In the genomic region with DNA sequence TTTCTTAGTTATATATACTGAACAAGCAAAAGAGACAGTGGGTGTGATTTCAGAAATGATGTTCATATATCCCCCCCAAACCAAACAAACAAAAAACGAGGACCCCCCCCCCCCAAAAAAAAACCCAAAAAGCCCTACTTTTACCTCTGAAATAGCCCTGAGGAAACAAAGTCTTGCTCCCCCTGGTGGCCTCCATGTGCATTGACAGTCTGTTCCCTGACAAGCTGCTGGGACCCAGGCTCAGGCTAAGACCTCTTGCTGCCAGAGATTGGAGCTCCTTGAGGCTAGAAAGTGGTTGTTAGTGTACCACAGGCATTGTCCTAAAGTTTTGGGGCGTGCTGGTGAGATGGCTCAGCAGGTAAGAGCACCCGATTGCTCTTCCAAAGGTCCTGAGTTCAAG, we compare ENCODE assay signal across 9 mouse cellular contexts. TPM values are rescaled to one million over a fixed set of nuclear protein-coding genes. Genes with fewer than 3 reads are reported as not detected.
DNase-seq lines count a peak whose midpoint lies in the region; ATAC-seq and TF ChIP-seq lines count a peak whose summit lies in the region.
"Had no signal": no experiment of that assay in that cellular context is flagged by ENCODE, and none has a peak within 500 bp of the region (broad histone marks: within the 10 kb centered on the region; RNA-seq: fewer than 3 reads in every experiment).

No protein-coding gene starts in this region.

- ATAC-seq in monocyte, adult 5-6 weeks (replicated peaks; ENCODE audit: insufficient number of reproducible peaks, low FRiP score, low TSS enrichment, poor library complexity, severe bottlenecking) = 0 out of 2 replicates have a peak, but pooled peaks have one; percentile 34

- no peak for DNase-seq in gastrocnemius, adult 2 months
- DNase-seq in gastrocnemius, adult 8-10 months (ENCODE audit: low spot score in 2 of 2) = no peak
- DNase-seq in spleen, postnatal 10 days (ENCODE audit: low spot score in 2 of 2) = peak; percentile 54 to 76
- DNase-seq in spleen, adult 12 weeks (ENCODE audit: low spot score) = no peak
- DNase-seq in cerebellum, adult 9-11 months = peak; percentile 20
- no peak for DNase-seq in right cerebral cortex, postnatal 25 days
- DNase-seq in gastrocnemius, postnatal 25 days = no peak

- no peak overlapping the region for H3K4me3 ChIP-seq in gastrocnemius, adult 2 months

- TF ChIP-seq CTCF in gastrocnemius, adult 2 months (IDR thresholded peaks at IDR 0.05) = peak; percentile 64

- intact Hi-C loops in gastrocnemius, adult 2 months (cut with DNase I) = loop anchor here (2.0 kb wide), 2 partner anchors 35 to 55 kb away; no protein-coding TSS in a partner anchor

- H3K27ac ChIP-seq in gastrocnemius, adult 2 months = no peak overlapping the region

RNA-seq across cellular contexts. Expression of gene Stoml1, which starts 28.6 kb away (rescaled TPM):
- 1 to 10 TPM; 6.8 to 7.3 TPM for total RNA-seq in gastrocnemius, adult 2 months (2021)
- total RNA-seq in gastrocnemius, adult 8-10 months (2022) = 10 to 100 TPM in 2 of 4 experiments, 1 to 10 TPM in 2; 8.6 to 10.8 (median 9.8) TPM
- 11.3 to 14.2 TPM (median 13.0 TPM) in 3 replicates for total RNA-seq in monocyte, adult 5-6 weeks (2017)
- 1 to 10 TPM; 6.5 to 8.8 TPM for total RNA-seq in gastrocnemius, postnatal 25 days (2021)

RNA-seq across cellular contexts. Expression of gene Loxl1, which starts 31.4 kb away (rescaled TPM):
- total RNA-seq in gastrocnemius, adult 2 months (2021) = 10 to 100 TPM; 10.6 to 17.9 TPM
- 10 to 100 TPM in 2 of 4 experiments, 1 to 10 TPM in 2; 5.9 to 10.7 (median 8.9) TPM for total RNA-seq in gastrocnemius, adult 8-10 months (2022)
- total RNA-seq in monocyte, adult 5-6 weeks (2017) = not detected in 3 replicates
- 10 to 100 TPM; 19.1 to 28.7 TPM for total RNA-seq in gastrocnemius, postnatal 25 days (2021)
- total RNA-seq: neutrophil, adult 5-6 weeks had no signal

RNA-seq across cellular contexts. Expression of gene Pml, which starts 32.0 kb away (rescaled TPM):
- 1 to 10 TPM; 4.1 to 4.5 TPM for total RNA-seq in gastrocnemius, adult 2 months (2021)
- total RNA-seq in gastrocnemius, adult 8-10 months (2022) = 1 to 10 TPM; 2.5 to 4.5 (median 3.1) TPM
- 6.6 to 23.5 TPM (median 15.6 TPM) in 3 replicates for total RNA-seq in monocyte, adult 5-6 weeks (2017)
- total RNA-seq in gastrocnemius, postnatal 25 days (2021) = 1 to 10 TPM; 3.5 to 4.6 TPM

Comparison
In these comparisons a context has a peak if more than half of its experiments do, and no peak if none do; other contexts are left out.
1. DNase-seq: peak in spleen, postnatal 10 days (2 of 2) and cerebellum, adult 9-11 months (single experiment); none in gastrocnemius, adult 2 months (single experiment), gastrocnemius, adult 8-10 months (0 of 2), spleen, adult 12 weeks (single experiment), right cerebral cortex, postnatal 25 days (single experiment) and gastrocnemius, postnatal 25 days (single experiment).